Mouse (Mus musculus): Measurements from ENCODE around the gene Slc16a12. TPM values are rescaled to one million over a fixed set of nuclear protein-coding genes. Genes with fewer than 3 reads are reported as not detected.
"Not testable (repeated sequence)": the region's sequence is repeated elsewhere in the genome, so short reads cannot be mapped to it uniquely, and the experiment has no call there.

The Slc16a12 gene
- total RNA-seq, 2 experiments from 2014 or later, result 0.54 to 1.2 TPM

DNA sequence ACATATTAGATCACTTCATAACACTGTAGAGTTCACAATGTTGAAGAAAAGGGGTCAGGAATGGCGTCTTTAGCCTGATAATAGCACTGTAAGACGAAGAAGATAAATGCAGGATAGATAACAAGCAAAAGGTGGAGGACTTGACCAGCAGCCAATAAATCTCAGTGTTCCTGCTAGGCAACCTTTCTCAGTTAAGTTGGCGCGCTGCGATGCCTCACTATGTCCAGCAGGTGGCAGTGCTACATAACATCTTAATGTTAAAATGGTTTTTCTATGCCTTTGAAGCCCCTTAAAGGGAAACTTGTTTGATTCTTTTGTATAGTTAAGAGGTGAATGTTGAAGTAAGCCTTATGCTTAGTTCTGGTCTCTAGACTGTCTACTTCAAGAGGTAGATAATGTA lies 81.0 kb downstream of the Slc16a12 start:
- no peak for DNase-seq

DNA sequence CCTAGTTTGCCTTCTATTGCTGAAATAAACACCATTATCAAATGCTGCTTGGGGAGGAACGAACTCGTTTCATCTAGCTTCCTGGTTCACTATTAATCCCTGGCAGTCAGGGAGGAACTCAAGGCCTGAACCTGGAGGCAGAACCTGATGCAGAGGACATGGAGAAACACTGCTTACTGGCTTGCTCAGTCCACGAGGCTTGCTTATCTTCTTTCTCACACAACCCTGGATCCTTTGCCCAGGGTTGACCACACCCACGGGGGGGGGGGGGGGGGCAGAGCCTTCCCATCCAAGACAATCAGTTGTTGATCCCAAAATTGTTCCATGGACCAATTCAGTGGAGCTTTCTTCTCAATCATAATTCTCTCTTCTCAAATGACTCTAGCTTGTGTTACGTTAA lies 84.3 kb downstream of the Slc16a12 start:
- DNase-seq, result no peak

DNA sequence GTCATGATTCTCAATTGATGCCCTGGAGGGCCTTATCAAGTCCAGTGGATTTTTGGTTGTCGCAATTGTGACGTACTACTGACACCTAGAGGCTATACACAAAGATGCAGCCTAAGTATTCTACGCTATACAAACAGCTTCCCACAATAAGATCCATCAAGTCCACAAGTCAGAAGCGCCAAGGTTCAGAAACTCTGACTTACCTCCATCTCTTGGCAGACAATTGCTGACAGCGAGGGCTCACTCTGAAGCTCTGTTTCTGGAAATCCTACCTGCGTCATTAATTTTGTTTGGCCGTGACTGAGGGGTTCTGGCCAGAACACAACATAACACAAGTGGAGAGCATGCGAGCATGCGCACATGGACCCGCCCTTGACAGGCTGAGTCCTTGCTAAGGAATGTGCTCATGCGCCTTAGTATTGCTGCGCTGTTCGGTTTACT lies 85.0 kb downstream of the Slc16a12 start:
- DNase-seq, result peak; percentile 19

DNA sequence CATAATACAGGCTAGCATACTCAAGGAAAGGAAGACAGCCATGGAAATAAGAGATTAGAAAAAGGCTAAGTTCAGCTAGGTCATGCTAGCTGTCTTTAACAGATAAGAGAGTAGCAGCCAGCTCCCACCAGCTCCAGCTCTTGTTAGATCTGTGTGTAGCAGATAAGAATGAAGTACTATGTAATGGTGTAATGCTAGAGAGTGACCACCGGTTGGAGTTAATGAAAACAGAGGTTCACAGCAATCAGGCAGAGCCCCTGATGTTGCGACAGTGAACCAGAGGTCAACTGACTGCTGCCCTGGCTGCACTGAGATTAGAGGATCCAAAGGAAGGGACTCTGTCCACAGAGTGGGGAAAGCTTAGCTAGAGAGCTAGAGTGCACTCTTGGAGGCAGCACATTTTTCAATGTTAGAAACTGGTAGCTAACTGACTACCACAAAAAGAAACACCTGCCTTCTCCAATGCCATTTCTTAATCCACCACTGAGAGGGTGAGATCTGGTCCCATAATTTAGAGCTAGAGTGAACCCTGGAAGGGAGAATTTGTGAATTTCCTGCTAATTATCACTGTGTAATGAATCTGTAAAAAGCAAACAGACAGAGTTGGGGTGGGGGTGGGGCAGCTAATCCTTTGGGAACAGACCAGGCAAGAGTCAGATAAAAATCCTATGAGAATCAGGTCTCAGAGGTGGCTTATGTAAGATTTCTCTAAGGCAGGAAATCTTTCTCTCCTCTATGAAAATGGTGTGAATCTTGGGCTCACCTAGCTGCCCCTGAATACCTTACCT lies 90.4 kb downstream of the Slc16a12 start:
- DNase-seq, result no peak

DNA sequence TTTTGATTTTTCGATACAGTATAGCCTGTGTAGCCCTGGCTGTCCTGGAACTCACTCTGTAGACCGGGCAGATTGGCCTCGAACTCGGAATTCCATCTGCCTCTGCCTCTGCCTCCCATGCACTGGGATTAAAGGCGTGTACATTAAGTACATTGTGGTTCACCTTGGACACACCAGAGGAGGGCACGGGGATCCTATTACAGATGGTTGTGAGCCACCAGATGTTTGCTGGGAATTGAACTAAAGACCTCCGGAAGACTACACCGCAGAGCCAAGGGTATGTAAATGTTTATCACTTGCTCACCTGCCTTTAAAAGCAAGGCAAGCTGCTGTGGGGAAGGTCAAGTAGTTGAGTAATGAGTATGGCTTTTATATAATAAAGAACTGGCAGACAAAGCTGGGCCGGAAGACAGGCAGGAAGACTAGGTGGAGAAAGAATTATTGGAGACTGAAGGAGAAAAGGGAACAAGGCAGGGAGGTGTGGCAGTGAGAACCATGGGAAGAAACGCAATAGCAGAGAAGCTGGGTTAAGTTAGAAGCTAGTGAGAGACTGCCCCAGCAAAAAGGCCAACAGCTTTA lies 91.8 kb downstream of the Slc16a12 start:
- DNase-seq, result no peak

DNA sequence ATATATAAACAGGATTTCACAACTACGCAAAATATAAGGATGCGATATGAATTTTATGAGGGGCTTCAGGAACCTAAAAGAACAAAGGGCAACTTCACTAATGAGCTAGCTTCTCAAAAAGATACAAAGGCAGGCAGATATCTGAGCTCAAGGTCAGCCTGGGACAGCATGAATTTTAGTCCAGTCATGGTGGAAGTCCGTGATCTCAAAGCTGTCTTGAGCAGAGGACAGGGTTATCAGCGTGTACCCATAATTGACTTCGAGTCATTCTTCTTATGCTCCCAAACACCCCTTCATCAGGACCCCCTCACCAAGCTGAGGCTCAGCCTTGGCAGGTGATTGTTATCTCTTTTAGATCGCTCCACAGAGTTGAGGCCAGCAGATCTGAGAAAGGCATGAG lies 96.1 kb downstream of the Slc16a12 start:
- DNase-seq, result no peak

DNA sequence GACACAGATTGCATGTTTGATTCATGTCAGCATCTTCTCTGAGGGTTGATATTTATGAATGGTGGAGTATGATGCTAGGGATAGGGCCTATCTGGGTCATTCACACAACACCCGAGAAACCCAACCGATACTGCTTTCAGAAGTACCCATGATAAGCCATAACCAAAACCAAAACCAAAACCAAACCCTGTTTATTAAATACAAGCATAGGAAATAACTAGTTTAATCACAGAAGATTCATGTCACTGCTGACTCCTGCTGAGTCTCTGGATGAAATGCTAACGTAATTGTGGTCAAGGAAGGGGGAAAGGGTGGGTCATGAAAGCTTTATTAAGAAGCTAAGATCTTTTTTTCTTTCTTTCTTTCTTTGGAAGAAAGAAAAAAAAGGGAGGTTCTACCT lies 96.8 kb downstream of the Slc16a12 start:
- no peak for DNase-seq

DNA sequence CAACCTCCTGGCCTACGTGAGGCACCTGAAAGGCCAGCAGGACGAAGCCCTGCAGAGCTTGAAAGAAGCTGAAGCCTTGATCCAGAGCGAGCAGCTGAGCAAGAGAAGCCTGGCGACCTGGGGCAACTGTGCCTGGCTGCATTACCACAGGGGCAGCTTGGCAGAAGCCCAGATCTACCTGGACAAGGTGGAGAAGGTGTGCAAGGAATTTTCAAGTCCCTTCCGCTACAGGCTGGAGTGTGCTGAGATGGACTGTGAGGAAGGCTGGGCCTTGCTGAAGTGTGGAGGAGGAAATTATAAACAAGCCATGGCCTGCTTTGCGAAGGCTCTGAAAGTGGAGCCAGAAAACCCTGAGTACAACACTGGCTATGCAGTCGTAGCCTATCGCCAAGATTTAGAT lies 99.5 kb downstream of the Slc16a12 start:
- DNase-seq, result not testable (repeated sequence)

DNA sequence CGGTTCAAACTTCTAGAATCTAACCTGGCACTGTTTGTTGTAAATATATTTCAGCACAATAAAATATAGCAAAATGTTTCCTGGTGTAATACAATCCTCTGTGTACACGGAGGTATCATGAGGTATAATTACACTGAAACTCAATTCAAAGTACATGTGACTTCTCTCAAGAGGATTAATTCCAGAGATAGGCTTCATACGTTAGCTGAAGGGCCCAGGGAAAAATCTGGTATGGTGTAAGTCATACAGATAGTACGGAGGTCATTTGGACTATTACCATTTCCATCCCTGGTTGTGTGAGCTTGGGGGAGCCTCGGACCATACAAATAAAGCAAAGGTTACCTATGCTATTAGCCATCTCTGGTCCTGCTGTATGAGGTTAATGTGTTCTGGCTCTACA lies 104.5 kb downstream of the Slc16a12 start:
- DNase-seq, result no peak

DNA sequence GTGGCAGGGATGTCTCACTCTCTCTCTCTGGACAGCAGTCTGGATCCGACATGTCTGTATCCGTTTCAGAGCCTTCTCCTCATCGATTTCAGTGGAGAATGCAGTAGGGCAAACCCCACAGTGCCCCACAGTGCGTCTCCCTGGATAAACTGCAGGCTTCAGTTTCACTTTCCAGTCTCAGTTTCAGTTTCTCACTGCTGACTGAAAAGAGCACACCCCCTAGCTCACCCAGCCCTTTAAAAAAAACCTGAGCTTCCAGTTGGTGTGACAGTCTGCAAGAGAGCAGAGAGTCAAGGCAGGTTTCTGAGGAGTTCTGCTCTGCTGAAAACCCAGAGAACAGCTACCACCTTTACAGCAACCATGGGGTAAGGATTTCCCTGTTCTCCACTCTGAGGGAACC lies 106.5 kb downstream of the Slc16a12 start, which contains the start of the genes Ifit1bl2 and Ifit1:
Ifit1bl2 (minus strand) TSS at position 121 of the 400 bp plus-strand sequence.
Ifit1 (plus strand) TSS at position 249 of the 400 bp plus-strand sequence.
- DNase-seq, result no peak

DNA sequence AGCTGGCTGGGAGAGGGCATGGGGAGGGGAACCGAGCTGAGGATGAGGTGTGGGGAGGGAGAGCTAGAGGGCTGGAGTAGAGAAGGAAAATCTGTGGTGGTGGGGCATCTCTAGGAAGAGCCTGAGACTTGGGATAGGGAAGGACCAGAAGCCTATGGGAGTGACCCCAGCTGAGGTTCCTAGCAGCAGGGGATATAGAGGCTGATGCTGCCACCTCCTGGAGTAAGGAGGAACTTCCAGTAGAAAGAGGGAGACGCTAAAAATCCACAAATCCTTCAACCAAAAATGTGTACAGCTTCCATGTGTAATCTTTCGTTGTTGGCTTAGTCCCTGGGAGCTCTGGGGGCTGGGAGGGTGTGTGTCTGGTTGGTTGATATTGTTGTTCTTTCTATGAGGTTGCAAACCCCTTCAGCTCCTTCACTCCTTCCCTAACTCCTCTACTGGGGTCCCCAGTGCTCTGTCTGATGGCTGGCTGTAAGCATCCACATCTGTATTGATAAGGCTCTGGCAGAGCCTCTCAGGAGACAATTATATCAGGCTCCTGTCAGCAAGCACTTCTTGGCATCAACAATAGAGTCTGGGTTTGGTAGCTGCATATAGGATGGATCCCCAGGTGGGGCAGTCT lies 110.0 kb downstream of the Slc16a12 start:
- DNase-seq, result peak; percentile 30

DNA sequence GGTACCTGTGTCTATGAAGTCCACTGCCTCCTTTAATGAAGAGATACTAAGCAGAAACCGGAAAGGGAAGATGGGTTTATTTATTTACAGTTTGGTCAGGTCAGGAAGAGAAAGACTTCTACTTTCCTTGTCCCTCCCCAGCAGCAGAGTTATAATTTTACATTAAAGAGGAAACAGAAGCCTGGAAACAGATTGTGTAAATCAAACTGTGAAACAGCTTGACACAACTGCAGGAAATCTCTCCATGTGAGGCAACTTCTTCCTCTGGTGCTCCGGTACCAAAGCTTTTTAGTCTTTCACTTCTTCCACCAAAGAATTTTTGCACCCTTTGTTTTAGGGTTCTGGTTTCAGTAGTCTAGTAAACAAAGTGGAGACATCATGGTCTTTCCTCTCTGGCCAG lies 113.6 kb downstream of the Slc16a12 start:
- DNase-seq, result no peak

DNA sequence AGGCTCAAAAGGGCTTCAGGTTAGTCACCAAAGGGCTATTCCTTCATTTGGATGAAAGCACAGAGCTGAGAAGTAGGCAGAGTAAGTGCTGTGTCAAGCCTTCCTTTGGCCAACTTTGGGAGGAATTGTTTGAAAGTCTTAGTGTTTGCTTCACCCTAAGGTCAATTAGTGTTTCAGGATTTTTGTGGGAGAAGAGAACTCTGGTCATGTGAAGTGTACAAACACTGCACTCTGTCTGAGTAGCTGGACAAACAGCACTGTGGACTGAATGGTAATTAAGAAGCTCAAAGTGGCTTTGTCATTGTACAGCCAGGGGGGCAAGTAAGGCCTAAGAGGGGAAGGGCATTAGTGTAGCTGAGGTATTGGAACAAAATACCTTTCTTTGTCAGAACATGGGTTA lies 115.6 kb downstream of the Slc16a12 start:
- no peak for DNase-seq

DNA sequence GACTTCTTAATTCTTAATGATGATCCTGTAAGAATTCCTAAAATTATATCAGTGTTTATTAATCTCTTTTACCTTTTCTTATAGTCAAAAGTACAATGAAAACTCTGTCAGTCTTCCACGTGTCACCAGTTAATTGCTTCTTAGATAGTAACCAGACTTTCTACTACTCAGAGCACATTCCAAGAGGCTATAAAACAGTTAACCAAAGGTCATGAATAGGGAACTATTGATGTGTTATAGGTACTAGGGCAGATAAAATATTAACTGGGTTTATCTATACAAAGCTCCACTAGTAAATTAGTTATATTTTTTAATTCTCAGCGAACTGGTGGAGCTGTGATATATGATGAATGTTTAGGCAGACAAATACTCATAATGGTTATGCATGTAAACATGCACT lies 119.6 kb downstream of the Slc16a12 start:
- no peak for DNase-seq

DNA sequence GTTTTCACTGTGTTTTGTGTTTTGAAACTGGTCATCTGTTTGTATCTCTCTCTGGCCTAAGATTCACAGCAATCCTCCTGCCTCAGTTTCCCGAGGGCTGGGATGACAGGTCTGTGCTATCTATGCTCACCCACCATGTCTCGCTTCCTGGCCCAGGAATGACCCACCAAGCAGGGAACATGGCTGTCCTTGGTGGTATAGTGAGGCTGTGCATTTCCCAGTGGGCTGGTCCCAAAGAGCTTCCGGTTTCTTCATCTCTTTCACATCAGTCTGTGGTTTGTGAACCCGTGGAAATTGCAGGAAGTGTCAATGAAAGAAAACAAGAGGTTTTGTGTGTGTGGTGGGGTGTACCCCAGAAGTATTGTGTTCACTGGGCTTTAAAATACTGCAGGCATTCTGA lies 122.4 kb downstream of the Slc16a12 start:
- no peak for DNase-seq

DNA sequence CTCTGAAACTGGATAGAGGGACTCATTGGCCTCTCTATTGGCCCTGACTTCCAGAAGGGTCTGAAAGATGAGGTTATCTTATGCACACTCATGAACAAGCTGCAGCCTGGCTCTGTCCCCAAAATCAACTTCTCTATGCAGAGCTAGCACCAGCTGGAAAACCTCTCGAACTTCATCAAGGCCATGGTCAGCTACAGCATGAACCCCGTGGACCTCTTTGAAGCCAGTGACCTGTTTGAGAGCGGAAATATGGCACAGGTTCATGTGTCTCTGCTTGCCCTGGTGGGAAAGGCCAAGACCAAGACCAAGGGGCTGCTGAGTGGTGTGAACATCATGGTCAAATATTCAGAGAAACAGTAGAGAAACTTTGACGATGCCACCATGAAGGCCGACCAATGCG lies 123.3 kb downstream of the Slc16a12 start:
- no peak for DNase-seq

DNA sequence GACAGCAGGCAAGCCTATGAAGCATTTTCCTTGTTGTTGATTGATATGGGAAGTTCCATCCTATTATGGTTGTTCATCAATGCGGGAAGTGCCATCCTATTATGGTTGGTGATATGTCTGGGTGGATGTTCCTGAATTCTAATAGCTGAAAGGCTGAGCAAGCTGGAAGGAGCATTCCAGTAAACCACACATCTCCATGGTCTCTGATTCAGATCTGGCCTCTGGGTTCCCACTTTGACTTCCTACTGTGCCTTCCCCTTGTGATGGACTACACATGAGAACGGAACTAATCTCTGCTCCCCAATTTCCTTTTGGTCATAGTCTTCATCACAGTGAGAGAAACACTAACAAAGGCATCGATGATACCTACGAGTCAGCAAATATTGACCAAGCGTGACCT lies 126.2 kb downstream of the Slc16a12 start:
- no peak for DNase-seq

Small RNAs within 50 kb of the gene (microRNA-seq; reads per million reads assigned to microRNA genes)
- gene Gm27476 (ENCODE audit: borderline replicate concordance in 2 of 2), result 0 reads per million in 2 experiments

Other genes with a start within 250 kb of the Slc16a12 start
- 1 to 10 TPM; 6.5 to 9.7 TPM for gene Lipa, start 219.8 kb downstream of the Slc16a12 start, total RNA-seq (2021)
- gene Ifit2, start 196.6 kb downstream of the Slc16a12 start, total RNA-seq (2021), result 1 to 10 TPM in 1 of 2 experiments, under 1 TPM in 1; 0.92 to 1.7 TPM
- under 1 TPM; 0.88 to 0.95 TPM for gene Ifit3, start 163.8 kb downstream of the Slc16a12 start, total RNA-seq (2021)
- not detected for gene Ifit1bl1, start 145.3 kb downstream of the Slc16a12 start, total RNA-seq (2021)
- gene Ifit3b, start 139.3 kb downstream of the Slc16a12 start, total RNA-seq (2021), result under 1 TPM; 0.23 to 0.70 TPM
- gene Ifit1bl2, start 106.5 kb downstream of the Slc16a12 start, total RNA-seq (2021), result not detected
- under 1 TPM; 0.43 to 0.54 TPM for gene Ifit1, start 106.4 kb downstream of the Slc16a12 start, total RNA-seq (2021)
- 10 to 100 TPM; 15.7 to 17.0 TPM for gene Pank1, start 132.2 kb upstream of the Slc16a12 start, total RNA-seq (2021)
- gene Kif20b, start 175.1 kb upstream of the Slc16a12 start, total RNA-seq (2021), result 1 to 10 TPM in 1 of 2 experiments, under 1 TPM in 1; 0.82 to 1.4 TPM

Data from gastrocnemius, postnatal 25 days (tissue).